Mouse (Mus musculus): ENCODE measurements around the gene Ndufa12. TPM values are rescaled to one million over a fixed set of nuclear protein-coding genes. Genes with fewer than 3 reads are reported as not detected.
A peak's percentile ranks its signal among the peaks of the same experiment; 100 is the strongest.

Gene Ndufa12
- polyA plus RNA-seq, 2 experiments, result 198 to 377 TPM

DNA sequence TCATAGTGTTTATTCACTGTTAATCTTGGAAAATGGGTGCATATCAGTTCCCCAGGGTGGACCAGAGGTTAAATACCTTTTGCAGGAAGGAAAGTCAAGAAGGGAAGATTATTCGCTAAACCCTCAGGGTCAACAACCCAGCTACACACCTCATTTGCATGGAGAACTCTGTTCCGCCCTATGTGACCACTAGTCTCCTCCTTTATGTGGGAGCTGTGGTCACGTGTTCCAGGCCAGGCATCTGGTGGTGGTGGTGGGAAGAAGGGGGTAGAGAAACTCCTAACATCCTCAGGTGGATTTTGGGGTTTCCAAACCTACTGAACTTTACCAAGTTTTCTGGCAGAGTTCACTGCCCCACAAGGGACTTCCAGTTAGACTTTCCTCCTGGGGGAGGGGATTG, 64.7 kb downstream of the Ndufa12 start:
- no peak for ATAC-seq (ENCODE audit: low FRiP score, low read depth)
- 76% methylated on average over 3 of the region's 3 CpGs for WGBS

DNA sequence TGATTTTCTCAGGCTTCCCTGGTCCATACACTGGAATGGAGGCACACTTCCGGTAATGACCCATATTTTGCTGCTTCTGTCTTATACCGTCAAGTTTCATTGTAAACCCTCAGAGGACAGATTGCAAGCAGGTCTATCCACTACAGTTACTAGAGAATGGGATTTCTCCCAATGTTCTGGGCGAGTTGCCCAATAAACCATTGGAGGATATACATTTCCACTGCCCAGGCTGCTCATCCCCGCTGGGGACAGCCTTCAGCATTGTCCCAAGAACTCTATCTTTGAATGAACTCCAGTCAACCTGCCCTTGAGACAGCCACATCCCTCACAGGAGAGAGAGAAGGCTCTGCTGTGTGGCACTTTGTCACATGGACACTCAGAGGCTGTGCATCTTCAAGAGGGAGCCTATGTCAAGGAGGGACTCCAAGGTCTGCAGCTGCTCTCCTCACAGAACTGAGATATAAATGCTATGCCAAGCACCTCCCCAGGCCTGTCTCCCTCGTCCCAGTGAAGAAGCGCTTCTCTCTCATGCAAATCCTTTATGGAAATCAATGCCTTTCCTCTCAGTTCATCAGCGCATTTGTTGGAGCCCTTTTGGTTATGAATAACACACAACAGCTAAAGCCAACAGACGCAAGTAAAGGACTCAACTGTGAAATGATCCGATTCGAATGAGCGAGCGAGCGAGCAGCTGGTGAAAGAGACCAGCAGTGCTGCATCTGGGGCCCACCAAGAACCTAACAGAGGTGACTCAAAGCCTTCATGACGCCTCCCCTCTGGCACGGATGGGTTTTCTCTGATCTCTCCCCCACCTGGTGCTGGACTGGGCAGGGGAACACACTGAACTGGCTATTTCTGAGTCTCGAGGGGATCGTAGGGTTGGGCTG, 67.4 kb downstream of the Ndufa12 start:
- no peak for ATAC-seq (ENCODE audit: low FRiP score, low read depth)
- no peaks in the 10 kb centered on the region for H3K36me3 ChIP-seq (ENCODE audit: control insufficient read depth, insufficient read depth, low read length)
- H3K4me3 ChIP-seq (replicated peaks; ENCODE audit: low read length), result no peak overlapping the region
- no peaks in the 10 kb centered on the region for H3K4me1 ChIP-seq (ENCODE audit: control insufficient read depth, insufficient read depth, low read length)
- no peak for TF ChIP-seq POLR2A (IDR thresholded peaks at IDR 0.05; ENCODE audit: borderline replicate concordance, extremely low read depth, insufficient read depth, insufficient read length)
- DNase-seq (ENCODE audit: low spot score), result peak; percentile 18
- 69% methylated on average over 17 of the region's 17 CpGs for WGBS
- no peak overlapping the region for H3K27ac ChIP-seq (replicated peaks; ENCODE audit: low read depth, low read length)
- no peaks in the 10 kb centered on the region for H3K27me3 ChIP-seq (ENCODE audit: control insufficient read depth, insufficient read depth, low read length)
- no peak overlapping the region for H3K9ac ChIP-seq (ENCODE audit: low read depth, low read length, severe bottlenecking)
- H3K9me3 ChIP-seq (ENCODE audit: control insufficient read depth, low read length), result no peaks in the 10 kb centered on the region
- H3K4me2 ChIP-seq (replicated peaks; ENCODE audit: low read depth, low read length, severe bottlenecking), result no peak overlapping the region

More for the DNA sequence above, 64.7 kb downstream of the Ndufa12 start:
- Histone ChIP-seq H3K27ac (replicated peaks; ENCODE audit: low read depth, low read length) (no peak overlapping the region), H3K4me1 (ENCODE audit: control insufficient read depth, insufficient read depth, low read length) (no peaks in the 10 kb centered on the region), H3K27me3 (ENCODE audit: control insufficient read depth, insufficient read depth, low read length) (no peaks in the 10 kb centered on the region), H3K36me3 (ENCODE audit: control insufficient read depth, insufficient read depth, low read length) (no peaks in the 10 kb centered on the region), H3K4me3 (replicated peaks; ENCODE audit: low read length) (no peak overlapping the region), H3K9ac (ENCODE audit: low read depth, low read length, severe bottlenecking) (no peak overlapping the region), H3K4me2 (replicated peaks; ENCODE audit: low read depth, low read length, severe bottlenecking) (no peak overlapping the region), H3K9me3 (ENCODE audit: control insufficient read depth, low read length) (no peaks in the 10 kb centered on the region)
- TF ChIP-seq POLR2A (IDR thresholded peaks at IDR 0.05; ENCODE audit: borderline replicate concordance, extremely low read depth, insufficient read depth, insufficient read length), result no peak
- DNase-seq (ENCODE audit: low spot score), result no peak

Other genes starting within 250 kb of the Ndufa12 start
- 23.8 and 24.5 TPM in 2 replicates for gene Vezt, start 162.9 kb upstream of the Ndufa12 start, polyA plus RNA-seq (2012; rRNA removed)
- 27.7 and 28.1 TPM in 2 replicates for gene Vezt, start 162.9 kb upstream of the Ndufa12 start, polyA plus RNA-seq (2014; fragmentation: Nextera tagmentation; extraction: Ambion mirVana)
- gene Fgd6, start 162.7 kb upstream of the Ndufa12 start, polyA plus RNA-seq (2012; rRNA removed), result 5.5 and 5.9 TPM in 2 replicates
- 3.2 TPM in 2 replicates for gene Fgd6, start 162.7 kb upstream of the Ndufa12 start, polyA plus RNA-seq (2014; fragmentation: Nextera tagmentation; extraction: Ambion mirVana)
- 11.5 and 13.4 TPM in 2 replicates for gene Nr2c1, start 50.7 kb upstream of the Ndufa12 start, polyA plus RNA-seq (2012; rRNA removed)
- gene Nr2c1, start 50.7 kb upstream of the Ndufa12 start, polyA plus RNA-seq (2014; fragmentation: Nextera tagmentation; extraction: Ambion mirVana), result 7.9 and 9.5 TPM in 2 replicates
- 0.26 TPM in 1 of 2 replicates, not detected in the other for gene Gm4792, start 100.0 kb downstream of the Ndufa12 start, polyA plus RNA-seq (2012; rRNA removed)
- gene Gm4792, start 100.0 kb downstream of the Ndufa12 start, polyA plus RNA-seq (2014; fragmentation: Nextera tagmentation; extraction: Ambion mirVana), result not detected in 2 replicates
- gene Tmcc3, start 113.2 kb downstream of the Ndufa12 start, polyA plus RNA-seq (2012; rRNA removed), result 10.5 and 10.7 TPM in 2 replicates
- gene Tmcc3, start 113.2 kb downstream of the Ndufa12 start, polyA plus RNA-seq (2014; fragmentation: Nextera tagmentation; extraction: Ambion mirVana), result 17.5 and 18.2 TPM in 2 replicates

Data from limb, embryonic 14.5 days (tissue).